Mouse (Mus musculus) lung, embryonic 15.5 days (tissue): ENCODE data around the gene Fbxl4. TPM values are rescaled to one million over a fixed set of nuclear protein-coding genes. Genes with fewer than 3 reads are reported as not detected.
"Not testable (repeated sequence)": the region's sequence is repeated elsewhere in the genome, so short reads cannot be mapped to it uniquely, and the experiment has no call there.

Source experiments
- ATAC-seq: fragments of 200-750 bp; cut with Nextera tagmentation; 2 replicates; pipeline ENCODE4 v1.8.0; 2017; ENCODE audit warnings: moderate number of reproducible peaks, borderline replicate concordance; ENCODE audit not compliant: low FRiP score, low TSS enrichment; ENCODE audit errors: extremely low read depth
- H3K27ac ChIP-seq: fragments of 300-500 bp; sonication (generic); 2 replicates; pipeline ENCODE4 v1.5.1; 2015; ENCODE audit warnings: moderate library complexity, mild to moderate bottlenecking, inconsistent platforms
- H3K27me3 ChIP-seq: fragments of 300-500 bp; sonication (generic); 2 replicates; pipeline ENCODE4 v1.6.1; 2015; ENCODE audit warnings: inconsistent platforms
- H3K36me3 ChIP-seq: fragments of 300-500 bp; sonication (generic); 2 replicates; pipeline ENCODE4 v1.6.1; 2015; ENCODE audit warnings: inconsistent platforms
- H3K4me1 ChIP-seq: fragments of 300-500 bp; sonication (generic); 2 replicates; pipeline ENCODE4 v1.6.1; 2015; ENCODE audit warnings: inconsistent platforms
- H3K4me2 ChIP-seq: fragments of 300-500 bp; sonication (generic); 2 replicates; pipeline ENCODE4 v1.6.1; 2015; ENCODE audit warnings: inconsistent platforms, mild to moderate bottlenecking, moderate library complexity
- H3K4me3 ChIP-seq: fragments of 300-500 bp; sonication (generic); 2 replicates; pipeline ENCODE4 v1.5.1; 2015; ENCODE audit warnings: mild to moderate bottlenecking, inconsistent platforms
- H3K9ac ChIP-seq: fragments of 300-500 bp; sonication (generic); 2 replicates; pipeline ENCODE4 v1.6.1; 2015; ENCODE audit warnings: inconsistent platforms
- H3K9me3 ChIP-seq: fragments of 300-500 bp; sonication (generic); 2 replicates; pipeline ENCODE4 v1.6.1; 2016; ENCODE audit warnings: inconsistent platforms
- WGBS: fragments of 180-500 bp; shearing (Covaris S2); methylation state at CpG from one replicate; pipeline ENCODE4 v1.1.7; 2015; 5-methylcytosine and 5-hydroxymethylcytosine counted together
- polyA plus RNA-seq: library from polyadenylated mRNA; unstranded; fragments of >200 nt; fragmentation: Nextera tagmentation; extraction: Ambion mirVana; gene quantifications from 2 replicates; pipeline ENCODE4 v1.2.1, GENCODE M21; 2015

The Fbxl4 gene
- 11.0 and 11.8 TPM in 2 replicates for polyA plus RNA-seq

DNA sequence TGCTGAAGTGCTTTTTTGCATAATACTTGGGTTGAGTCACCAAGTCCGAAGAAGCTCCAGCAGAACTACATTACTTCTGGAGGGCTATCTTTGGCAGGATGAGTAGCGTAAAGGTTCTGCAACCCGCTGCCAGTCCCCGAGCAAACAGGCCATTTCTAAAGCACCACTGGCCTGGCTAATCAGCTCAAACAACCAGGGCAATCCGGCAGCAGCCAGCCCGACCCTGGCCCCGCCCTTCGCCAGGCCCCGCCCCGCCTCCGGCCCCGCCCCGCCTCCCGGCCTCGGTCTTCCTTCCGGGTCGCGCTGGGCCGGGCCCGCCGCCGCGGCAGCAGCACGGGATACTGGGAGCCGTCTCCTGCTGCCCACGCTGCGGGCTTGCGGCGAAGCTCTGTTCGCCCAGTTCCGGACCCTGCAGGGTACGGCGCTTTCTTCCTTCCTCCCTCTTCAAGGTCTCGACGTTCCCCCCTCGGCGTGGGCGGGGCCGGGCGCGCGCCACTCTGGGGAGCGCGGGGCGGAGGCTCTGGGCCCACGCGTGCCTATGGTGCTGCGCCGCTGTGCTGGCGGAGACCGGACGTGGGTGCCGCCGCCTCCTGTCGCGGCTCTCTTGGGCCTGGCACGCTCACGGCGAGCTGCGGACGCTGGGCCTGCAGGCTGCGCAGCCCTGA is at the start of gene Fbxl4:
Fbxl4 (plus strand) TSS at position 278 of the 665 bp plus-strand sequence.
- under 1% methylated on average over 53 of the region's 62 CpGs for WGBS
- Histone ChIP-seq H3K9ac (peak within 1 kb of the TSS; percentile 81), H3K4me3 (peak within 1 kb of the TSS; percentile 78), H3K4me1 (peaks cover 12% of the 10 kb centered on the region; the same call in 1 of the 2 replicates), H3K36me3 (no peaks in the 10 kb centered on the region), H3K4me2 (peak within 1 kb of the TSS; percentile 72), H3K27me3 (no peaks in the 10 kb centered on the region), H3K9me3 (no peaks in the 10 kb centered on the region), H3K27ac (peak within 1 kb of the TSS; percentile 98)
- peak; percentile 98 for ATAC-seq

DNA sequence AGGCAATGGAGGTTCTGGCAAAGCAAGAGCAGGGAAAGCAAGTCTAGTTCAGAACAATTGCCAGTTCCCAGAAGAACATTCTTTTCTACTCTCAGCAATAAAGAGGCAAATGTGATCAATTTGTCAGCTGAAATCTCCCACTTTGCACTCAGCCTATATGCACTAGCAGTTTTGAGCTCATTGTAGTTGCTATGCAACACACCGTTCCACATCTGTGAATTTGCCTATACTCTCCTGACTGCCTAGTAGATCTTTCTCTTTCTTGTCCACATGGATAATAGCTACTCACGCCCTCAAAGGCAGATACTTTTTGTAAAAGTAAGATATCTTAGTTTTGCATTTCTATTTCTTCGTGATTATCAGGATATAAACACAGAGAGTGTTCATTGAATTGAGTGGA is 42.8 kb upstream of the Fbxl4 start:
- Histone ChIP-seq H3K27ac (no peak overlapping the region), H3K4me3 (no peak overlapping the region), H3K9me3 (no peaks in the 10 kb centered on the region), H3K9ac (no peak overlapping the region), H3K4me1 (no peaks in the 10 kb centered on the region), H3K27me3 (no peaks in the 10 kb centered on the region), H3K4me2 (no peak overlapping the region), H3K36me3 (no peaks in the 10 kb centered on the region)
- 83% methylated on average over 3 of the region's 3 CpGs for WGBS
- ATAC-seq = no peak

DNA sequence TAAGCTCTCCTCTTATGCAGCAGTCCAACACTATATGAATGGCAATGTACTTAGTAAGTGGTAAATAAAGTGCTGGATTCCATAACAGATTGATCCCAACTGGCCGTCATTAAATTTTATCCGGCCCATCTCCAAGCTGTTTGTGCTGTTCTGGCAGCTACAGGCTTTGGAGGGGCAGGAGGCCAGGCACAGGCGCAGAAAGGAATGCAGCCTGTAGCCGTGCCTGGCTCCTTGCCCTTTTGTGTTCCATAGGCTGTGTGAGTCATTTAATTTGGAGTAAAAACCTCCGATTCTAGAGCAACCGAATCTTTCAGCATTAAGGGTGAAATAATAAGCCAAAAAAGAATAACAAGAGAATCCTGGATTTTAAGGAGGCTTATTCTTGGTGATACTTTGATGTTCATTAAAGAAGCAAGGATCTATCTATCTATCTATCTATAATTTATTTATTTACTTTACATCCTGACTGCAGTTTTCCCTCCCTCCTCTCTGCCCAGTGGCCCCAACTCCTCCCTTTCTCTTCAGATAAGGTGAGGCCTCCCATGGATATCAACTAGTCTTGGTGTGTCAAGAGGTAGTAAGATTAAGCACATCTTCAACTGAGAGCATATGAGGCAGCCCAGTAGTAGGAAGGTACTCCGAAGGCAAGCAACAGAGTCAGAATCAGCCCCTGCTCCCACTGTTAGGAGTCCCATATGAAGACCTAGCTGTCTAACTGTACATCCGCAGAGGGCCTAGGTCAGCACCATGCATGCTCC is 14.3 kb upstream of the Fbxl4 start:
- WGBS = 53% methylated on average over 8 of the region's 8 CpGs
- Histone ChIP-seq H3K27ac (no peak overlapping the region), H3K36me3 (no peaks in the 10 kb centered on the region), H3K4me1 (no peaks in the 10 kb centered on the region), H3K9me3 (no peaks in the 10 kb centered on the region), H3K27me3 (no peaks in the 10 kb centered on the region), H3K4me3 (no peak overlapping the region), H3K9ac (no peak overlapping the region), H3K4me2 (no peak overlapping the region)
- peak; percentile 46; the same call in 1 of the 2 replicates for ATAC-seq

DNA sequence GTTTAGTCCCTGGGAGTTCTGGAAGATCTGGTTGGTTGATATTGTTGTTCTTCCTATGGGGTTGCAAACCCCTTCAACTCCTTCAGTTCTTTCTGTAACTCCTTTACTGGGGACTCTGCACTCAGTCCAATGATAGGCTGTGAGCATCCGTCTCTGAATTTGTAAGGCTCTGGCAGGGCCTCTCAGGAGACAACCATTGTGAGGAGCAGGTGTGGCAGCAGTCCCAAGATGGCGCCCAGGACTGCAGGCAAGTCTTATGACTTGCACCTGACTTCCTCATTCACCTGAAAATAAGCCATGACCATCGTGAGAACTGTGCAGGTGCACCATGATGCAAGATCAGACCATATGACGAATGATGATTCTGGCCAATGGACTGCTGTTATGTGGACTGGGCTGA is 8.3 kb upstream of the Fbxl4 start:
- H3K27ac ChIP-seq, ATAC-seq, H3K36me3 ChIP-seq, H3K9me3 ChIP-seq, H3K27me3 ChIP-seq, H3K4me1 ChIP-seq, H3K9ac ChIP-seq, H3K4me2 ChIP-seq, H3K4me3 ChIP-seq: not testable (repeated sequence)
- 92% methylated on average over 4 of the region's 4 CpGs for WGBS

DNA sequence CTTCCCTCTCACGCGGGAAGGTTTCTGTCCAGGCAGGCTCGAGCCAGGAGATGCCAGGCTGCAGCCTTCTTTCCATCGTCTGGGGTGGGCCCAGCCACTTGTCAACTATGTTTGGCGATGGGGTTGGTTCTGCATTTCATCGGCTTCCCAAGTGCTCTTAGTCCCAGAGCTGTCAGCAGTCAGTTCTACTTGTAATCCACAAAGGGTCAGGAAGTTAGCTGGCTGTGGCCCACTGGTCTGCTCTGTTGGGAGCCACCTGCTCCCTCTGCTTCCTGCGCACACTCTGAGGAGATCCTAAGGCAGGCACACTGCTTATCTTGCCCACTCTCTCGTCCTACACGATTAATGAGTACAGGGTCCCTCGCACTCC is 573 bp downstream of the Fbxl4 start:
- H3K27me3 ChIP-seq = no peaks in the 10 kb centered on the region
- 5% methylated on average over 10 of the region's 10 CpGs for WGBS
- peak overlapping the region; percentile 81 for H3K9ac ChIP-seq
- ATAC-seq = peak; percentile 51
- H3K27ac ChIP-seq = peak overlapping the region; percentile 98
- peak overlapping the region; percentile 78 for H3K4me3 ChIP-seq
- H3K36me3 ChIP-seq = no peaks in the 10 kb centered on the region
- H3K4me2 ChIP-seq = peak overlapping the region; percentile 72
- H3K4me1 ChIP-seq = peaks cover 12% of the 10 kb centered on the region; the same call in 1 of the 2 replicates
- H3K9me3 ChIP-seq = no peaks in the 10 kb centered on the region

DNA sequence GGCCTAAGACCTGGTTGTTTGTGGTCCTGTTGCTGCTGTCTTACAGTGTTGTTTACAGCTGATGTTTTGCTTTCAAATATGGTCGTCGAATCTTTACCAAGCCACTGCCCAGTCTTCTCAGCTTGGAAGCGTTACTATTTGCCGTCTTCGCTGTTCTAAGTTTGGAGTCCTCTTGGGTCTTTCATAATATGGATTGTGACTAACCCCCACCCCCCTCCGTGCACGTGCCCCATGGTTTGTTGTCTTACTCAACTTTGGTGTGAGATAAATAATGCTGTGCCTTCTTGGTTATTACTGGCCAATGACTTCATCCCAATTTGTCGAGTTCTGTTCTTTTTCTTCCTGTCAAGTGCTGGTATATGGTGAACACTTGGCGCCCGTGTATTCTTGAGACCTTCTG is 1.1 kb downstream of the Fbxl4 start:
- H3K27me3 ChIP-seq = no peaks in the 10 kb centered on the region
- peaks cover 12% of the 10 kb centered on the region; the same call in 1 of the 2 replicates for H3K4me1 ChIP-seq
- no peaks in the 10 kb centered on the region for H3K36me3 ChIP-seq
- H3K4me2 ChIP-seq = peak overlapping the region; percentile 72
- no peak for ATAC-seq
- peak overlapping the region; percentile 98; the same call in 1 of the 2 replicates for H3K27ac ChIP-seq
- H3K9me3 ChIP-seq = no peaks in the 10 kb centered on the region
- 76% methylated on average over 10 of the region's 10 CpGs for WGBS
- peak overlapping the region; percentile 78; the same call in 1 of the 2 replicates for H3K4me3 ChIP-seq
- H3K9ac ChIP-seq = no peak overlapping the region

DNA sequence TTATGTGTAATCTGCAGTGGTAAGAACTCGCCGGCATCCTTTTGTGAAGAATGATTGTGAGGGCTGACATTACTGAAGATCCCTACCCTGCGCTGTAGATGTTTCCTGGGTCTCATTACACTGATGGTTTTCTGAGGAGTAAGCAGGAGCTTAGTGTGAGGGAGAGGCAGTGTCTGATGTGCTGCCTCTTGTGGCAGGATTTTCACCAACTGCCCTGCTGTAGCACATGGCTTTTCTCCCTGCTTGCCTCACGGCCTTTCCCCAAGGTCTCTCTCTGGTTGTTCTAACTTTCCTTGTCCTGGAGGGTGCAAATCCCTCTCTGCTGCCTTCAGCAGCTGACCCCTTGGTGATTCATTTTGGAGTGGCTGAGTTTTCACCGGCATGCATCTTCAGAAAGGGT is 10.0 kb downstream of the Fbxl4 start:
- H3K4me3 ChIP-seq = no peak overlapping the region
- H3K9me3 ChIP-seq = no peaks in the 10 kb centered on the region
- H3K4me2 ChIP-seq = no peak overlapping the region
- H3K27ac ChIP-seq = no peak overlapping the region
- no peaks in the 10 kb centered on the region for H3K4me1 ChIP-seq
- 52% methylated on average over 5 of the region's 5 CpGs for WGBS
- H3K27me3 ChIP-seq = no peaks in the 10 kb centered on the region
- H3K9ac ChIP-seq = no peak overlapping the region
- H3K36me3 ChIP-seq = no peaks in the 10 kb centered on the region
- ATAC-seq = no peak

DNA sequence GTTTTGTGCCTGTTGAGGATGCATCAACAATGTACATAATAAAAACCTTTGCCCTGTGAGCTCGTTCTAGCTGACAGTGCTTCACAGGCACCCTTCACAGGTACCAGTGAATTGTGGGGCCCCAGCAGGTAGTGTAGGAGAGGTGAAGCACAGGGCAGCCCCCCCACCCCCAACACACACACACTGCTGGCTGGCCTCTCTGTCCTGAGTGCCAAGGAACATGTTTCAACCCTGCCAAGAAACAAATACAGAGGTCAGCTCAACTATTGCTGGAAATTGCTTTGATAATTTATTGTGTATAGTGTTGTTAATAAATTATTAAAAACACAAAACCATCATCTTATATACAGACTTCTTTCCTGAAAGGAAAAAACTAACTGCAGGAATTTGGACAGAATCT is 21.2 kb downstream of the Fbxl4 start:
- H3K9me3 ChIP-seq = no peaks in the 10 kb centered on the region
- H3K36me3 ChIP-seq = no peaks in the 10 kb centered on the region
- ATAC-seq = no peak
- no peak overlapping the region for H3K27ac ChIP-seq
- no peak overlapping the region for H3K4me2 ChIP-seq
- H3K4me3 ChIP-seq = no peak overlapping the region
- H3K9ac ChIP-seq = no peak overlapping the region
- H3K27me3 ChIP-seq = no peaks in the 10 kb centered on the region
- WGBS = 21% methylated on average over 1 of the region's 1 CpGs
- H3K4me1 ChIP-seq = no peaks in the 10 kb centered on the region

DNA sequence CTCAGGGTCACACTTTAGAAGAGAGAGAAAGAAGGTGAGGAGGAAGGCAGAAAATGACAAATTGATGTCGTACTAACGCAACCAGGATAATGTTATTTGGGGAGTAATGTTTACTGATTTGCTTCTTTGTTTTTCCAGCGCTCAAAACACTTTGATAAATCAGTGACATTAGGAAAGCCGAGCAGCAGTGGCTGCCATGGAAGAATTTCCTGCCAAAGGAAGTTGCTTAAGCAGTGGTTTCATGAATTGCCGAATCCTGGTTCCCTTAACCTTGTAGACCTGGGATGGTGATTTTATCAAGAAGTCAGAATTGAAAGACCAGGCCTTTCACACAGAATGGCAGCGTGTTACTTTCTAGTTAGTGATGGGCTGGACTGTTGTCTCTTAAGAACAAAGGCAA is 23.3 kb downstream of the Fbxl4 start:
- Histone ChIP-seq H3K27me3 (no peaks in the 10 kb centered on the region), H3K9me3 (no peaks in the 10 kb centered on the region), H3K4me1 (no peaks in the 10 kb centered on the region), H3K36me3 (no peaks in the 10 kb centered on the region), H3K27ac (no peak overlapping the region), H3K4me2 (no peak overlapping the region), H3K9ac (no peak overlapping the region), H3K4me3 (no peak overlapping the region)
- 57% methylated on average over 6 of the region's 6 CpGs for WGBS
- no peak for ATAC-seq

DNA sequence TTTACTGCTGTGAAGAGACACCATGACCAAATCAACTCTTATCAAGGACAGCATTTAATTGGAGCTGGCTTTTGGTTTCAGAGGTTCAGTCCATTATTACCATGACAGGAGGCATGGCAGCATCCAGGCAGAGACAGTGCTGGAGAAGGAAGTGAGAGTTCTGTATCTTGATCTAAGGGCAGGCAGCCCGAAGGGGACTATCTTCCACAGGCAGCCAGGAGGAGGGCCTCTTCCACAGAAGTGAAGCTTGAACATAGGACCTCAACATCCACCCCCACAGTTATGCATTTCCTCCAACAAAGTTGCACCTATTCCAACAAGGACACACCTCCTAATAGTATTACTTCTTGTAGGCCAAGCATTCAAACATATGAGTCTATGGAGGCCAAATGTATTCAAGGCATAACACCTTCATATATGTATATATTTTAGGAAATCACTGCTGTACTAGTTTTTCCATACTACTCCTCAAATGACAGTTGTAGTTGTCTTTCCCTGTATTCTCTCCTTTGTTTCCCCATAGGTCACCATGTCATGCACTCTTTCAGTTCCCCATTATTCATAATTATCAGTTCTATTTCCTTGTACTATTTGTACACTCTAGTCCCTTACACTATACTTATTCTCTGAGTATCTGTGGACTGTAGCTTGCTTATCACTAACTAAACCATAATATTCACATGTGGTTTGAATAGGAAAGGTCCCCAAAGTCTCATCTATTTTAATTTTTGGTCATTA is 26.4 kb downstream of the Fbxl4 start:
- 91% methylated on average over 1 of the region's 1 CpGs for WGBS
- no peaks in the 10 kb centered on the region for H3K27me3 ChIP-seq
- no peak overlapping the region for H3K4me2 ChIP-seq
- H3K4me1 ChIP-seq = no peaks in the 10 kb centered on the region
- H3K4me3 ChIP-seq = no peak overlapping the region
- no peak overlapping the region for H3K27ac ChIP-seq
- no peaks in the 10 kb centered on the region for H3K36me3 ChIP-seq
- ATAC-seq = no peak
- H3K9ac ChIP-seq = no peak overlapping the region
- H3K9me3 ChIP-seq = no peaks in the 10 kb centered on the region

DNA sequence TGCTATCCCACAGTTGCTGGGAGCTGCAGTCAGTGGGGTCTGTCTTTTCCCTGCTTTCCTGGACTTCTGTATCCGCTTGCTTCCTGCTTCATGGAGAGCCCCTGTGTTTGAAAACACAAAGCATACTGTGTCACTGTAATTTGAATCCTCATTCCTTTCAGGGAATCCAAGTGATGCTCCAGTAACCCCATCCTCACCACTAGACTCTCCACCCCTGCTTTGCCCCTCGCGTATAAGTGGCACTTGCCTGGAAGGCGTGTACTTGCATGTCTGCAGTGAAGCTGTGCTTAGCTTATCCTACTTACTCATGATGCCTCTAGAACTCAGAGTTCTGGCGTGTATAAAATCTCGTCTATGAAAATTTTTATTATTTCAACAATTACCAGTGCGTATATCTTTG is 32.7 kb downstream of the Fbxl4 start:
- Histone ChIP-seq H3K36me3 (no peaks in the 10 kb centered on the region), H3K27me3 (no peaks in the 10 kb centered on the region), H3K4me3 (no peak overlapping the region), H3K9ac (no peak overlapping the region), H3K4me2 (no peak overlapping the region), H3K9me3 (no peaks in the 10 kb centered on the region), H3K4me1 (no peaks in the 10 kb centered on the region), H3K27ac (no peak overlapping the region)
- ATAC-seq = no peak
- 54% methylated on average over 7 of the region's 7 CpGs for WGBS
